Mouse (Mus musculus) lung, adult 2 months (tissue): Measurements from ENCODE around the gene Myl6.

Experiments
- CTCF ChIP-seq: fragments of 200-500 bp; IDR thresholded peaks from 2 replicates; pipeline ENCODE4 v1.5.1; 2011; ENCODE audit warnings: mild to moderate bottlenecking, low read length, control low read depth; ENCODE audit not compliant: insufficient read depth
- POLR2A ChIP-seq: fragments of 200-500 bp; IDR thresholded peaks from 2 replicates; pipeline ENCODE4 v1.6.1; 2011; ENCODE audit warnings: low read depth, mild to moderate bottlenecking, control low read depth, low read length, borderline replicate concordance; ENCODE audit errors: extremely low read depth

DNA sequence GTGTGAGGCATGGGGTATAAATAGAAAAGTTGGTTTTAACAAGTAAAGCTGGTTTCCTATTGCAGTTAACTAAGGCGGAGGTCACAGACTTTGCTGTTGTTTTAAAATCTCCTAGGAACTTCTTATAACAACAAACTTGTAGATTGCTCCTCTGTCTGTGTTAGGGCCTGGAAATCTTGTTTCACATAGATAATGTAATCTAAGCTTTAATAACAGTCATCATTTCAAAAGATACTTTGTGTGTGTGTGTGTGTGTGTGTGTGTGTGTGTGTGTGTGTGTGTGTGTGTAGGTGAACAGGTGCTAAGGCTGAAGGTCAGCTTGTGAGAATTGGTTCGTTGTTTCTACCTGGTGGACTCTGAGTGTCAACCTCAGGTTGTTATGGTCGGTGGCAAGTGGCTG is 10.1 kb upstream of the Myl6 start:
- no peak for TF ChIP-seq CTCF
- no peak for TF ChIP-seq POLR2A
